Mouse (Mus musculus) limb, embryonic 14.5 days (tissue): ENCODE data around the gene Tnfsf15. TPM values are rescaled to one million over a fixed set of nuclear protein-coding genes. Genes with fewer than 3 reads are reported as not detected.

Experiments used
- ATAC-seq: fragments of 200-750 bp; cut with Nextera tagmentation; 2 replicates; pipeline ENCODE4 v1.8.0; 2017; ENCODE audit warnings: low read depth, moderate number of reproducible peaks, moderate TSS enrichment; ENCODE audit not compliant: low FRiP score
- DNase-seq: peaks from one replicate; pipeline ENCODE4 v3.0.0-alpha.2; 2015; ENCODE audit warnings: low spot score
- H3K27ac ChIP-seq: fragments of 300-500 bp; sonication (generic); replicated peaks from 2 replicates; pipeline ENCODE4 v1.5.1; 2014; ENCODE audit warnings: low read depth, mild to moderate bottlenecking, low read length, moderate library complexity, mixed read lengths
- H3K27me3 ChIP-seq: fragments of 300-500 bp; sonication (generic); 2 replicates; pipeline ENCODE4 v1.6.1; 2014; ENCODE audit warnings: low read length, mixed read lengths; ENCODE audit not compliant: control insufficient read depth, insufficient read depth
- H3K36me3 ChIP-seq: fragments of 300-500 bp; sonication (generic); 2 replicates; pipeline ENCODE4 v1.6.1; 2014; ENCODE audit warnings: mild to moderate bottlenecking, low read length, moderate library complexity, mixed read lengths; ENCODE audit not compliant: control insufficient read depth, insufficient read depth
- H3K4me1 ChIP-seq: fragments of 300-500 bp; sonication (generic); 2 replicates; pipeline ENCODE4 v1.6.1; 2014; ENCODE audit warnings: antibody characterized with exemption, low read length, mixed read lengths; ENCODE audit not compliant: control insufficient read depth, insufficient read depth
- H3K4me2 ChIP-seq: fragments of 300-500 bp; sonication (generic); replicated peaks from 2 replicates; pipeline ENCODE4 v1.6.1; 2014; ENCODE audit warnings: low read depth, mild to moderate bottlenecking, low read length, moderate library complexity; ENCODE audit not compliant: severe bottlenecking
- H3K4me3 ChIP-seq: fragments of 300-500 bp; sonication (generic); replicated peaks from 2 replicates; pipeline ENCODE4 v1.5.1; 2014; ENCODE audit warnings: low read length
- H3K9ac ChIP-seq: fragments of 300-500 bp; sonication (generic); 2 replicates; pipeline ENCODE4 v1.6.1; 2014; ENCODE audit warnings: mild to moderate bottlenecking, low read depth, low read length, moderate library complexity; ENCODE audit not compliant: severe bottlenecking
- H3K9me3 ChIP-seq: fragments of 300-500 bp; sonication (generic); 2 replicates; pipeline ENCODE4 v1.6.1; 2016; ENCODE audit warnings: low read length; ENCODE audit not compliant: control insufficient read depth
- POLR2A ChIP-seq: fragments of 200-500 bp; IDR thresholded peaks from 2 replicates; pipeline ENCODE4 v1.8.0; 2012; ENCODE audit warnings: inconsistent platforms, mild to moderate bottlenecking, moderate library complexity, borderline replicate concordance; ENCODE audit not compliant: insufficient read depth, insufficient read length; ENCODE audit errors: extremely low read depth
- WGBS: fragments of 180-500 bp; shearing (Covaris S2); extraction: QIAGEN DNeasy Blood & Tissue Kit; methylation state at CpG from one replicate; pipeline ENCODE4 v1.1.7; 2014; 5-methylcytosine and 5-hydroxymethylcytosine counted together
- polyA plus RNA-seq, 2 experiments: library from polyadenylated mRNA; depleted of rRNA in 1 of 2; stranded (reverse) in 1 of 2; unstranded in 1 of 2; fragments of >200 nt; fragmentation: Nextera tagmentation in 1 of 2; extraction: Ambion mirVana in 1 of 2; gene quantifications; 2 replicates each; pipeline versions ENCODE4 v1.2.1 to v1.2.3; 2012 to 2014

The Tnfsf15 gene
- polyA plus RNA-seq, 2 experiments = 0.08 to 0.39 TPM

- no peak overlapping the region for H3K9ac ChIP-seq
- H3K9me3 ChIP-seq = no peaks in the 10 kb centered on the region
- 75% methylated on average over 8 of the region's 8 CpGs for WGBS
- no peak overlapping the region for H3K4me2 ChIP-seq
- H3K4me3 ChIP-seq = no peak overlapping the region
- H3K36me3 ChIP-seq = no peaks in the 10 kb centered on the region
- DNase-seq = no peak
- H3K4me1 ChIP-seq = no peaks in the 10 kb centered on the region
- no peaks in the 10 kb centered on the region for H3K27me3 ChIP-seq
- TF ChIP-seq POLR2A = no peak
- no peak for ATAC-seq
- no peak overlapping the region for H3K27ac ChIP-seq
These were observed 32.3 kb upstream of the Tnfsf15 start for GRCm38 (mm10) chr4:63777223-63777622.

GRCm38 (mm10) chr4:63773306-63774090 lies 28.6 kb upstream of the Tnfsf15 start:
- Histone ChIP-seq H3K27me3 (no peaks in the 10 kb centered on the region), H3K9ac (no peak overlapping the region), H3K27ac (no peak overlapping the region), H3K36me3 (no peaks in the 10 kb centered on the region), H3K4me3 (no peak overlapping the region), H3K4me2 (no peak overlapping the region), H3K4me1 (no peaks in the 10 kb centered on the region), H3K9me3 (no peaks in the 10 kb centered on the region)
- WGBS = 76% methylated on average over 8 of the region's 8 CpGs
- no peak for DNase-seq
- TF ChIP-seq POLR2A = no peak
- ATAC-seq = no peak

DNA sequence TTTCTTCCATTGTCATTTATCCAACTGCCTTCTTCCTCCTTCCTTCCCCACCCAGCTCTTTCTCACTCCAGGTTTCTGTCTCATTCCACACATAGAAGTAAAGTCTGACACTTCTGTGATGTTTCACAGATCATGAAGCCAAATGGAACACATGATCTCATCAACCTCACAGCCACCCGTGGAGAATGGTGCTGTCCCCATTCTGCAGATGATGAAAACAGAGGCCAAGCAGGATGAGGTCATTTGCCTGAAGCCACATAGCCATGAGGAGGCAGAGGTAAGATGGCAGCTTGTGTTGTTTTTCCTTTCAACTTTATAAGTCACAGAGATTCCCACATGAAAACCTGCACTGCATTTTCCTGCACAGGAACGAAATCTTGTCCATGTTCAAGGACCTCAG lies 27.6 kb upstream of the Tnfsf15 start:
- H3K27ac ChIP-seq = no peak overlapping the region
- ATAC-seq = no peak

DNA sequence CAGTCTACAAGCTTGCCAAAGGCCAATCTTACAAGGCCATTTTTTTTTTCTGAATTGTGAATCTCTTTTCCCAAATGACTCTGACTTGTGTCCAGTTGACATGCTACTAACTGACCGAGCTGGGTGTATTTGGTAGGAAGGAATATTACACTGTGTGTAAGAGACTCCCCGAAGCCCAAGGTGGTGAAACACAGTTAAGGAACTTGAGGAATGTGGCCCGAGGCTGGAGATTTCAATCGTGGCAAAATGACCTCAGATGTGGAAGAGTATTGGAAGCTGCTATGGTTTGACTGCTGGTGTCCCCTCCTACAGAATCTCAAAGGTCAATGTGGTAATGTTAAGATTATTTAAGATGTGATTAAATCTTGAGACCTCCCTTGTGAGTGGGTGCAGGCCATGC lies 26.4 kb upstream of the Tnfsf15 start:
- Histone ChIP-seq H3K27ac (no peak overlapping the region), H3K4me2 (no peak overlapping the region)
- WGBS = 82% methylated on average over 4 of the region's 4 CpGs

More for the DNA sequence above, 27.6 kb upstream of the Tnfsf15 start:
- Histone ChIP-seq H3K4me1 (no peaks in the 10 kb centered on the region), H3K4me2 (no peak overlapping the region), H3K9me3 (no peaks in the 10 kb centered on the region), H3K4me3 (no peak overlapping the region), H3K36me3 (no peaks in the 10 kb centered on the region), H3K27me3 (no peaks in the 10 kb centered on the region), H3K9ac (no peak overlapping the region)
- 69% methylated on average over 2 of the region's 2 CpGs for WGBS
- TF ChIP-seq POLR2A = no peak
- no peak for DNase-seq

GRCm38 (mm10) chr4:63769161-63769560 lies 24.2 kb upstream of the Tnfsf15 start:
- no peak overlapping the region for H3K27ac ChIP-seq
- no peak for TF ChIP-seq POLR2A
- no peak overlapping the region for H3K9ac ChIP-seq
- no peak overlapping the region for H3K4me2 ChIP-seq
- 87% methylated on average over 3 of the region's 3 CpGs for WGBS
- H3K4me1 ChIP-seq = no peaks in the 10 kb centered on the region
- ATAC-seq (no peak), DNase-seq (no peak)
- H3K27me3 ChIP-seq = no peaks in the 10 kb centered on the region
- H3K36me3 ChIP-seq = no peaks in the 10 kb centered on the region
- no peaks in the 10 kb centered on the region for H3K9me3 ChIP-seq
- H3K4me3 ChIP-seq = no peak overlapping the region

More for the DNA sequence above, 26.4 kb upstream of the Tnfsf15 start:
- Histone ChIP-seq H3K9ac (no peak overlapping the region), H3K27me3 (no peaks in the 10 kb centered on the region), H3K4me3 (no peak overlapping the region), H3K9me3 (no peaks in the 10 kb centered on the region), H3K36me3 (no peaks in the 10 kb centered on the region), H3K4me1 (no peaks in the 10 kb centered on the region)
- TF ChIP-seq POLR2A = no peak
- no peak for ATAC-seq
- DNase-seq = no peak

GRCm38 (mm10) chr4:63765050-63765449 lies 20.1 kb upstream of the Tnfsf15 start:
- TF ChIP-seq POLR2A = no peak
- Histone ChIP-seq H3K36me3 (no peaks in the 10 kb centered on the region), H3K4me3 (no peak overlapping the region), H3K27me3 (no peaks in the 10 kb centered on the region), H3K27ac (no peak overlapping the region), H3K4me2 (no peak overlapping the region), H3K9ac (no peak overlapping the region), H3K9me3 (no peaks in the 10 kb centered on the region), H3K4me1 (no peaks in the 10 kb centered on the region)
- 95% methylated on average over 2 of the region's 2 CpGs for WGBS
- no peak for DNase-seq
- no peak for ATAC-seq
